Mouse (Mus musculus) sigmoid colon, adult 10 weeks (tissue): ENCODE data around the gene Tmem45a. TPM values are rescaled to one million over a fixed set of nuclear protein-coding genes. Genes with fewer than 3 reads are reported as not detected.

Source experiments
- polyA plus RNA-seq: library from polyadenylated mRNA; stranded (reverse); fragments of 350-450 nt; fragmentation: Illumina TruSeq; extraction: RNeasy Lipid Tissue Mini Kit (QIAGEN cat#74804); gene quantifications from one replicate; pipeline ENCODE4 v1.2.3, GENCODE M21; 2014; ENCODE audit warnings: low read depth, low replicate concordance

The Tmem45a gene
- polyA plus RNA-seq: 13.3 TPM

GRCm38 (mm10) chr16:56885824-56886615, at the start of gene Tmem45a:
Tmem45a (minus strand) TSS chr16:56886166.

GRCm38 (mm10) chr16:56928023-56928422, 42.1 kb upstream of the Tmem45a start, which contains the start of gene Lnp1:
Lnp1 (minus strand) TSS chr16:56928061.

GRCm38 (mm10) chr16:56795481-56796139, 90.4 kb downstream of the Tmem45a start, which contains the start of gene Adgrg7:
Adgrg7 (minus strand) TSS chr16:56795855.

Other genes with a start within 250 kb of the Tmem45a start
- 331 TPM for gene Tfg, start 168.7 kb downstream of the Tmem45a start, polyA plus RNA-seq
- gene Adgrg7, start 90.3 kb downstream of the Tmem45a start, polyA plus RNA-seq: 1,206 TPM
- not detected for gene Lnp1, start 41.9 kb upstream of the Tmem45a start, polyA plus RNA-seq
- gene Tmem45a2, start 185.2 kb upstream of the Tmem45a start, polyA plus RNA-seq: not detected
- 110 TPM for gene Tomm70a, start 235.5 kb upstream of the Tmem45a start, polyA plus RNA-seq